ENCODE assay signal across 23 mouse cellular contexts in the genomic region with DNA sequence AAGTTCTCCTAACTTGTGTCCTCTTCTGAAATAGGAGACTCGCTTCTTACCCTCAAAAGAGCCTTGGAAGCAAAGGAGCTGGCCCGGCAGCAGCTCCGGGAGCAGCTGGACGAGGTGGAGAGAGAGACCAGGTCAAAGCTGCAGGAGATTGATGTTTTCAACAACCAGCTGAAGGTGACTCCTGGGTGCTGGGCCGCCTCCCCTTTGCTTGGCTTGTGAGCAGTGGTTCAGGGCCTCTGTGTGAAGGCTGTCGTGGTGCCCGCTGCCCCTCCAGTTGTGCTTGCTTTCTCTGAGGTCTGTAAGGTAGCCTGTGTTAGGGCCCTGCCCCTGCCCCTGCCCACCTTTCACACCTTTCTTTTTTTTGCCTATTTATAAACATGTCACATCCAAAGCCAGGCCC.
DNase-seq lines count a peak whose midpoint lies in the region; ATAC-seq lines count a peak whose summit lies in the region.
"Had no signal": no experiment of that assay in that cellular context is flagged by ENCODE, and none has a peak within 500 bp of the region (broad histone marks: within the 10 kb centered on the region; RNA-seq: fewer than 3 reads in every experiment).

No protein-coding gene starts in this region.

- 34% methylated on average over 7 of the region's 7 CpGs for WGBS in heart, embryonic 15.5 days
- WGBS in limb, embryonic 12.5 days = 76% methylated on average over 7 of the region's 7 CpGs
- WGBS in limb, embryonic 10.5 days = 75% methylated on average over 7 of the region's 7 CpGs
- 73% methylated on average over 7 of the region's 7 CpGs for WGBS in neural tube, embryonic 11.5 days

- peak overlapping the region; percentile 84 for H3K27ac ChIP-seq in heart, embryonic 15.5 days
- 0 out of 2 replicates have a peak overlapping the region, but pooled peaks have one; percentile 53 for H3K27ac ChIP-seq in limb, embryonic 12.5 days
- H3K27ac ChIP-seq in limb, embryonic 10.5 days = no peak overlapping the region
- no peak overlapping the region for H3K27ac ChIP-seq in neural tube, embryonic 11.5 days (ENCODE audit: low read depth, low read length)
- H3K27ac ChIP-seq: left cerebral cortex, adult 2 months; liver, embryonic 14.5 days; midbrain, embryonic 12.5 days; neural tube, embryonic 12.5 days; stomach, postnatal 0 days had no signal

- H3K4me3 ChIP-seq in heart, embryonic 15.5 days = no peak overlapping the region
- H3K4me3 ChIP-seq in limb, embryonic 12.5 days (replicated peaks) = no peak overlapping the region
- H3K4me3 ChIP-seq in limb, embryonic 10.5 days = no peak overlapping the region
- no peak overlapping the region for H3K4me3 ChIP-seq in neural tube, embryonic 11.5 days (ENCODE audit: low read depth, low read length)
- H3K4me3 ChIP-seq: forebrain, embryonic 10.5 days; left cerebral cortex, adult 2 months; midbrain, embryonic 12.5 days; neural tube, embryonic 12.5 days had no signal

- intact Hi-C loops in heart, postnatal 25 days (cut with DNase I) = no loop called here

- no peaks in the 10 kb centered on the region for H3K9me3 ChIP-seq in heart, embryonic 15.5 days (replicated peaks)
- H3K9me3 ChIP-seq in limb, embryonic 12.5 days = no peaks in the 10 kb centered on the region
- no peaks in the 10 kb centered on the region for H3K9me3 ChIP-seq in limb, embryonic 10.5 days (replicated peaks)
- H3K9me3 ChIP-seq in neural tube, embryonic 11.5 days (ENCODE audit: control insufficient read depth, low read length) = no peaks in the 10 kb centered on the region
- H3K9me3 ChIP-seq: forebrain, embryonic 10.5 days; midbrain, embryonic 12.5 days; neural tube, embryonic 12.5 days had no signal

- peaks cover 27% of the 10 kb centered on the region for H3K4me1 ChIP-seq in heart, embryonic 15.5 days (replicated peaks)
- peaks cover 12% of the 10 kb centered on the region; the same call in 1 of the 2 replicates for H3K4me1 ChIP-seq in limb, embryonic 12.5 days (replicated peaks)
- 0 out of 2 replicates have a peak, but pooled peaks cover 3% of the 10 kb centered on the region for H3K4me1 ChIP-seq in limb, embryonic 10.5 days
- H3K4me1 ChIP-seq in neural tube, embryonic 11.5 days (ENCODE audit: control insufficient read depth, insufficient read depth, low read length) = peaks cover 6% of the 10 kb centered on the region

- ATAC-seq in heart, embryonic 15.5 days (replicated peaks; ENCODE audit: insufficient number of reproducible peaks, insufficient read depth, low FRiP score, low read depth) = no peak; the same call in 1 of the 2 replicates
- no peak for ATAC-seq in limb, embryonic 12.5 days (ENCODE audit: insufficient number of reproducible peaks, insufficient read depth, low FRiP score, low TSS enrichment, low read depth)
- ATAC-seq in neural tube, embryonic 11.5 days (ENCODE audit: insufficient read depth, low FRiP score, low TSS enrichment) = peak; percentile 38; the same call in 1 of the 2 replicates
- ATAC-seq: activated CD4-positive, CD25-positive, alpha-beta regulatory T cell, adult 4 months; forebrain, postnatal 0 days; hindbrain, embryonic 16.5 days had no signal

- peak; percentile 86 for DNase-seq in heart, adult 11 months
- DNase-seq in heart, postnatal 25 days (ENCODE audit: low spot score) = no peak
- no peak for DNase-seq in heart, adult 18-20 months
- no peak for DNase-seq in limb, embryonic 10.5 days (ENCODE audit: low spot score)
- DNase-seq in neural tube, embryonic 11.5 days (ENCODE audit: low spot score) = no peak
- DNase-seq in neural tube, embryonic 10.5 days (ENCODE audit: extremely low spot score, low spot score) = no peak
- DNase-seq: adrenal gland, adult 8-10 months; cerebellum, adult 18-20 months; cerebellum, postnatal 14 days; forebrain, postnatal 0 days; gastrocnemius, postnatal 14 days; kidney, postnatal 10 days; right cerebral cortex, postnatal 14 days had no signal

- H3K36me3 ChIP-seq in heart, embryonic 15.5 days = peaks cover 12% of the 10 kb centered on the region; the same call in 1 of the 2 replicates
- peaks cover 49% of the 10 kb centered on the region for H3K36me3 ChIP-seq in limb, embryonic 12.5 days
- peaks cover 65% of the 10 kb centered on the region for H3K36me3 ChIP-seq in limb, embryonic 10.5 days
- H3K36me3 ChIP-seq in neural tube, embryonic 11.5 days (ENCODE audit: control insufficient read depth, insufficient read depth, low read length) = 0 out of 2 replicates have a peak, but pooled peaks cover 5% of the 10 kb centered on the region

- no peak overlapping the region for H3K9ac ChIP-seq in heart, embryonic 15.5 days
- H3K9ac ChIP-seq in limb, embryonic 12.5 days (replicated peaks) = no peak overlapping the region
- H3K9ac ChIP-seq in neural tube, embryonic 11.5 days (ENCODE audit: low read length) = no peak overlapping the region
- H3K9ac ChIP-seq: forebrain, postnatal 0 days; liver, embryonic 14.5 days; midbrain, embryonic 12.5 days; neural tube, embryonic 12.5 days had no signal

- no peak overlapping the region for H3K4me2 ChIP-seq in heart, embryonic 15.5 days
- H3K4me2 ChIP-seq in limb, embryonic 12.5 days = no peak overlapping the region
- no peak overlapping the region for H3K4me2 ChIP-seq in neural tube, embryonic 11.5 days (ENCODE audit: low read depth)
- H3K4me2 ChIP-seq: midbrain, embryonic 12.5 days; neural tube, embryonic 12.5 days had no signal

- no peaks in the 10 kb centered on the region for H3K27me3 ChIP-seq in heart, embryonic 15.5 days
- no peaks in the 10 kb centered on the region for H3K27me3 ChIP-seq in limb, embryonic 12.5 days
- no peaks in the 10 kb centered on the region for H3K27me3 ChIP-seq in limb, embryonic 10.5 days (ENCODE audit: low read depth, poor library complexity, severe bottlenecking)
- H3K27me3 ChIP-seq in neural tube, embryonic 11.5 days (ENCODE audit: control insufficient read depth, insufficient read depth, low read length) = no peaks in the 10 kb centered on the region
- H3K27me3 ChIP-seq: midbrain, embryonic 12.5 days; neural tube, embryonic 12.5 days had no signal

Comparison
In these comparisons a context has a peak if more than half of its experiments do, and no peak if none do; other contexts are left out.
1. H3K27ac ChIP-seq: peak in heart, embryonic 15.5 days (single experiment) and limb, embryonic 12.5 days (single experiment); none in limb, embryonic 10.5 days (single experiment) and neural tube, embryonic 11.5 days (single experiment).